Mouse (Mus musculus): ENCODE data around the gene Dnal1. TPM values are rescaled to one million over a fixed set of nuclear protein-coding genes. Genes with fewer than 3 reads are reported as not detected.

Dnal1 gene
- polyA plus RNA-seq, 1 experiment from 2014 or later, result 2.4 TPM

DNA sequence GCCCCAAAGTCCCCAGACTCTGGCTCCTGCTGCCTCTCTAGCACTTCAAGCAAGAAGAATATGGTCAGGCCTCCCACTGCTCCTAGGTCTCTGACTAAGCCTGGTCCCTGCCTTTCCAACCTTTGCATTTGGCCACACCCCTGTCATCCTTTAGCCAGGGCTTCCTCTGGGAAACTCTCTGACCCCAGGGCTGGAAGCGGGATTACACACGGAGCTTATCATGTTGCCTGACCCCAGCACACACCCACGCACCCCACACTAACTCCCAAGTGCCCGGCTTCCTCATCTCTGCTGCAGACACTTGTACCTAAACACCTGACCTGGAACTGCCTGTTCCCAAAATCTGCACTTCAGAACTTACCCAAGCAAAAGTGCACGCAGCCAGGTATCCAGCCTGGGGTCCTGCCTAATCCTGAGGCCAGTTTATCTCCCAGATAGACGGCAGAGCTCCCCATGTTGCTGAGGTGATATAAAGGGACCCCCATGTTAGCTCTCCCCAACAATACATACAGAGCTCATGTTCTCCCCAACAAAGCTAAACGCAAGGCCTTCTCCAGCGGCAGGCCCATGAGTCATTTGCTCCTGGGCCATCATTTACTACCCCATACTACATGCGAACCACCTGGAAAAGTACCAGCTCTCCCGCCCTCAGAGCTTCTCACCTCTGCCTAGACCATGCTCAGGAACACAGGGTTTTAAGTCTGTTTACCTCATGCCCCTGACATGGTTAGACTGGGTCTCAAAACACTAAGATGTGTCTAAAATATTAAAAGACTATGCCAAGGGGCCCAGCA, 64.7 kb downstream of the Dnal1 start:
- no peak for ATAC-seq (ENCODE audit: insufficient number of reproducible peaks, insufficient read depth, low FRiP score, low read depth)
- H3K4me3 ChIP-seq (ENCODE audit: control insufficient read depth in 1 of 2, insufficient read depth in 1 of 2, low read depth in 1 of 2, low read length in 2 of 2), result no peak overlapping the region
- no peak overlapping the region for H3K27ac ChIP-seq (replicated peaks in 1 of 2; ENCODE audit: control insufficient read depth in 1 of 2, insufficient read depth in 1 of 2, low read depth in 2 of 2, low read length in 2 of 2)
- H3K4me1 ChIP-seq (ENCODE audit: control insufficient read depth in 2 of 2, insufficient read depth in 2 of 2, low read length in 2 of 2), result peaks cover 66 to 83% of the 10 kb centered on the region in 2 experiments
- no peaks in the 10 kb centered on the region for H3K9me3 ChIP-seq (ENCODE audit: control insufficient read depth, low read length)
- H3K4me2 ChIP-seq (ENCODE audit: low read length), result no peak overlapping the region
- WGBS, result 49% methylated on average over 10 of the region's 10 CpGs
- 0 out of 2 replicates have a peak overlapping the region, but pooled peaks have one; percentile 16 for H3K9ac ChIP-seq (ENCODE audit: low read length)
- H3K27me3 ChIP-seq (ENCODE audit: control insufficient read depth, insufficient read depth, low read length), result no peaks in the 10 kb centered on the region
- peaks cover 2% of the 10 kb centered on the region for H3K36me3 ChIP-seq (ENCODE audit: control insufficient read depth, insufficient read depth, low read length)

DNA sequence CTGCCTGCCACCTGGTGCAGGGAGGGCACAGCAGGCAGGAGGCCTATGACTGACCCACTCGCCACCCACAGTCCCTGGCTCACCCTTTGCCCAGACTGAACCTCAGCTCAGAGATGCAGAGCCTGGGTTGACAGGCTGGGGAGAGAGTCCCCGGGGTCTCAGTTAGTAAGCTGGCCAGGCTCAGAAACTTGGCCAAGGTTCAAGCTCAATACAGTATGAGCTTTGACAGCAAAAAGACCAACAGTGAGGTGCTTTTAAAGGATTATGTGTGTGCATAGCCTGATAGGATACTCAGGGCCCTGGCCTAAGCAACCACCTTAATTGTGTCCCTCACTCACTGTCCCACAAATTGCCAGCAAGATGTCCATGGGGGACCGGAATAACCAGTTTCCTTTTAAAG, 65.9 kb downstream of the Dnal1 start:
- 0 out of 2 replicates have a peak overlapping the region, but pooled peaks have one; percentile 8 for H3K4me2 ChIP-seq (ENCODE audit: low read length)
- peaks cover 57 to 75% of the 10 kb centered on the region in 2 experiments for H3K4me1 ChIP-seq (ENCODE audit: control insufficient read depth in 2 of 2, insufficient read depth in 2 of 2, low read length in 2 of 2)
- peak overlapping the region; percentile 50 to 75 for H3K27ac ChIP-seq (replicated peaks in 1 of 2; ENCODE audit: control insufficient read depth in 1 of 2, insufficient read depth in 1 of 2, low read depth in 2 of 2, low read length in 2 of 2)
- no peaks in the 10 kb centered on the region for H3K36me3 ChIP-seq (ENCODE audit: control insufficient read depth, insufficient read depth, low read length)
- no peak for ATAC-seq (ENCODE audit: insufficient number of reproducible peaks, insufficient read depth, low FRiP score, low read depth)
- no peak overlapping the region for H3K4me3 ChIP-seq (ENCODE audit: control insufficient read depth in 1 of 2, insufficient read depth in 1 of 2, low read depth in 1 of 2, low read length in 2 of 2)
- H3K27me3 ChIP-seq (ENCODE audit: control insufficient read depth, insufficient read depth, low read length), result no peaks in the 10 kb centered on the region
- H3K9me3 ChIP-seq (ENCODE audit: control insufficient read depth, low read length), result no peaks in the 10 kb centered on the region
- H3K9ac ChIP-seq (ENCODE audit: low read length), result peak overlapping the region; percentile 36; the same call in 1 of the 2 replicates
- WGBS, result 53% methylated on average over 3 of the region's 3 CpGs

DNA sequence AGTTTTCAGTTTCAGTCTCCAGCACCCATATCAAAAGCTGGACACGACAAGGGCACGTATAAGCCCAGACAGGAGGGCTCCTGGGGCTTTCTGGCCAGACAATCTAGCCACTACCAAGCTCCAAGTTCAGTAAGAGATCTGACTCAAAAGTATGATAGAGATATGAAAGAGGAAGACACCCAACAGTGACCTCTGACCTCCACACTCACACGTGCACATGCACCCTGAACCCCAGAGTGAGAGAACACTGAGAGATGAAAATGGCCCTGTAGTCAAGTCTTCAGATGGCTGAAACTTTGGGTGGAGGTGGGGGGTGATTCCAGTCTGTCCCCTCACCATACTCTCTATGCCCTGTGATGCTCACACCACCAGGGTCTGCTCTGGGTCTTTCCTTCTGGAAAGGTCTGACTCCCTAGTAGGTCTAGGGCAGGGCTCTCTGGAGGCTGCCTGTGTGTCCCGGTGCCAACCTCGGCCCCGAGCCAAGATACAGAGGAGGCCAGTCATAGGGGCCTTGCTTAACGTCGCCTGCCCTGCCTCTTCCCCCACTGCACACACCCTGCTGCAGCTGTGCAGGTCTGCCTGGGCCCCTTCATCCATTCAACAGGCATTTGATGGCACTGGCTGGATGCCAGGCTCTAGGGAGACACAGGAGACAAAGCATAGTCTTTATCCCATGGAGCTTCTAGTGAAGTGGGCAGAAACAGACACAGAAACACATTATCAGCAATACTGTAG, 66.7 kb downstream of the Dnal1 start:
- H3K36me3 ChIP-seq (ENCODE audit: control insufficient read depth, insufficient read depth, low read length), result no peaks in the 10 kb centered on the region
- peak overlapping the region; percentile 36; the same call in 1 of the 2 replicates for H3K9ac ChIP-seq (ENCODE audit: low read length)
- peak overlapping the region; percentile 46 for H3K4me2 ChIP-seq (ENCODE audit: low read length)
- H3K27ac ChIP-seq (replicated peaks in 1 of 2; ENCODE audit: control insufficient read depth in 1 of 2, insufficient read depth in 1 of 2, low read depth in 2 of 2, low read length in 2 of 2), result peak overlapping the region; percentile 50 to 75
- ATAC-seq (ENCODE audit: insufficient number of reproducible peaks, insufficient read depth, low FRiP score, low read depth), result peak; percentile 85
- no peaks in the 10 kb centered on the region for H3K9me3 ChIP-seq (ENCODE audit: control insufficient read depth, low read length)
- peaks cover 59 to 77% of the 10 kb centered on the region in 2 experiments for H3K4me1 ChIP-seq (ENCODE audit: control insufficient read depth in 2 of 2, insufficient read depth in 2 of 2, low read length in 2 of 2)
- no peaks in the 10 kb centered on the region for H3K27me3 ChIP-seq (ENCODE audit: control insufficient read depth, insufficient read depth, low read length)
- 13% methylated on average over 8 of the region's 8 CpGs for whole genome bisulfite sequencing
- H3K4me3 ChIP-seq (ENCODE audit: control insufficient read depth in 1 of 2, insufficient read depth in 1 of 2, low read depth in 1 of 2, low read length in 2 of 2), result no peak overlapping the region

DNA sequence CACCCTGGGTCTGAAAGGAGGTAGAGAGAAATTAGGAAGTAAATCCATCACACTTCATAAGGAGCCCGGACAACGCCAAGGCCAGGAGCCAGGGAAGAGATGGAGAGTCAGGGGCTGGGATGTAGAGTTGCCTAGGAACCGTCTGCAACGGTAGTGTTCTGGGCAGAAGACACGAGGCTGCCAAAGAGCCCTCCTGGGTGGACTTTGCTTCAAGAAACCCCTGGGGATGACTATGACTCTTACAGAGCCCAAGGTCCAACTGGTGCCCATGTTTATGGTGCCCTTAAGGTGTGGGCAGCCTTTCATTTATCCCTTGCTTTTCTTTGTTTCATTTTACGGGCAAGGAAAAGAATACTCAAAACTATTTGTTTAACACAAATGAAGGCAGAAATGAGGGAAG, 67.8 kb downstream of the Dnal1 start:
- WGBS, result 79% methylated on average over 6 of the region's 6 CpGs
- 0 out of 2 replicates have a peak overlapping the region, but pooled peaks have one; percentile 46 for H3K4me2 ChIP-seq (ENCODE audit: low read length)
- H3K9ac ChIP-seq (ENCODE audit: low read length), result no peak overlapping the region
- no peaks in the 10 kb centered on the region for H3K9me3 ChIP-seq (ENCODE audit: control insufficient read depth, low read length)
- H3K27ac ChIP-seq (replicated peaks in 1 of 2; ENCODE audit: control insufficient read depth in 1 of 2, insufficient read depth in 1 of 2, low read depth in 2 of 2, low read length in 2 of 2), result peak overlapping the region in 1 of 2 experiments; percentile 75; a peak in 2 of 4 replicates
- H3K36me3 ChIP-seq (ENCODE audit: control insufficient read depth, insufficient read depth, low read length), result no peaks in the 10 kb centered on the region
- peaks cover 60 to 76% of the 10 kb centered on the region in 2 experiments for H3K4me1 ChIP-seq (ENCODE audit: control insufficient read depth in 2 of 2, insufficient read depth in 2 of 2, low read length in 2 of 2)
- no peak for ATAC-seq (ENCODE audit: insufficient number of reproducible peaks, insufficient read depth, low FRiP score, low read depth)
- H3K27me3 ChIP-seq (ENCODE audit: control insufficient read depth, insufficient read depth, low read length), result no peaks in the 10 kb centered on the region
- H3K4me3 ChIP-seq (ENCODE audit: control insufficient read depth in 1 of 2, insufficient read depth in 1 of 2, low read depth in 1 of 2, low read length in 2 of 2), result no peak overlapping the region

DNA sequence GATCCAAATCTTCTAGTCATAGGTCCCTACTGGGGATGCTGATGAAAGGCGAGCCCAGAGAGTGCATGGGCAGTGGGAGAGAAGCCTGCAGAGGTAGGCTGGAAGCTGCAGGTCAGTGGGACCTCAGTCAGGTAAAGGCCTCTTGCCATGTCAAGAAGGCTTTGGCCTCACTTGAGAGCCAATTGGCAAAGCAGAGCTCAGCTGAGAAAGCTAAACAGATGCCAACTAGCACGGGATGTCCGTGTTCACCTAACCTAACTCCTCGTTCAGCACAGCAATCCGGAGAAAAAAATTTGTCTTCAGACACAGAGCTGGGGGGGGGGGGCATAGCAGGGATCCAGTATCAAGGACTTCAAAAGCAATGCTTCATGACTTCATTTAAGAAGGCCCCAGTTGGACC, 70.8 kb downstream of the Dnal1 start:
- Histone ChIP-seq H3K27ac (replicated peaks in 1 of 2; ENCODE audit: control insufficient read depth in 1 of 2, insufficient read depth in 1 of 2, low read depth in 2 of 2, low read length in 2 of 2) (no peak overlapping the region), H3K4me1 (ENCODE audit: control insufficient read depth in 2 of 2, insufficient read depth in 2 of 2, low read length in 2 of 2) (peaks cover 66 to 77% of the 10 kb centered on the region in 2 experiments), H3K4me2 (ENCODE audit: low read length) (no peak overlapping the region), H3K27me3 (ENCODE audit: control insufficient read depth, insufficient read depth, low read length) (no peaks in the 10 kb centered on the region), H3K4me3 (ENCODE audit: control insufficient read depth in 1 of 2, insufficient read depth in 1 of 2, low read depth in 1 of 2, low read length in 2 of 2) (no peak overlapping the region), H3K9ac (ENCODE audit: low read length) (no peak overlapping the region), H3K9me3 (ENCODE audit: control insufficient read depth, low read length) (no peaks in the 10 kb centered on the region), H3K36me3 (ENCODE audit: control insufficient read depth, insufficient read depth, low read length) (no peaks in the 10 kb centered on the region)
- 62% methylated on average over 5 of the region's 5 CpGs for WGBS
- ATAC-seq (ENCODE audit: insufficient number of reproducible peaks, insufficient read depth, low FRiP score, low read depth), result no peak

DNA sequence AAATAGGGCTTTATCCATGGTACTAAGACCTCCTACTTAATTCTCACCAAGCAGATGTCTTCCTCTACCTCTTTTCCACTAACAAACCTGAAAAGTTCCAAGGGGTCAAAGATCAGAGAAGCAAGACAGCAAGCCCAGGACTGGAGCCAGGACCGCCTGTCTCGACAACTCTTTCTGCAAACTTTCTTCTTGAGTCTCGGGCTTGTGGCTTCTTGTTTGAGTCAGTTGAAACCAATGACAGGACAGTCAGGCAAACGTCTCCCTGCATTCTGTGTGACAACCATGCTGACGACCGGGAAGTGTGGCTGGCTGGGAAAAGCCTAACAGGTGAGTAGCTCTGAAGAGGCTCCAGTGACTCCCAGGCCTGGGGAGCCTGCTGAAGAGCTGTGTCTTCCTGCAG, 71.4 kb downstream of the Dnal1 start:
- Histone ChIP-seq H3K4me2 (ENCODE audit: low read length) (no peak overlapping the region), H3K9me3 (ENCODE audit: control insufficient read depth, low read length) (no peaks in the 10 kb centered on the region), H3K36me3 (ENCODE audit: control insufficient read depth, insufficient read depth, low read length) (no peaks in the 10 kb centered on the region), H3K9ac (ENCODE audit: low read length) (no peak overlapping the region), H3K27me3 (ENCODE audit: control insufficient read depth, insufficient read depth, low read length) (no peaks in the 10 kb centered on the region), H3K4me1 (ENCODE audit: control insufficient read depth in 2 of 2, insufficient read depth in 2 of 2, low read length in 2 of 2) (peaks cover 65 to 77% of the 10 kb centered on the region in 2 experiments), H3K27ac (replicated peaks in 1 of 2; ENCODE audit: control insufficient read depth in 1 of 2, insufficient read depth in 1 of 2, low read depth in 2 of 2, low read length in 2 of 2) (0 out of 4 replicates have a peak overlapping the region, but pooled peaks of 1 of the 2 experiments have one; percentile 4), H3K4me3 (ENCODE audit: control insufficient read depth in 1 of 2, insufficient read depth in 1 of 2, low read depth in 1 of 2, low read length in 2 of 2) (no peak overlapping the region)
- WGBS, result 46% methylated on average over 6 of the region's 6 CpGs
- ATAC-seq (ENCODE audit: insufficient number of reproducible peaks, insufficient read depth, low FRiP score, low read depth), result no peak

DNA sequence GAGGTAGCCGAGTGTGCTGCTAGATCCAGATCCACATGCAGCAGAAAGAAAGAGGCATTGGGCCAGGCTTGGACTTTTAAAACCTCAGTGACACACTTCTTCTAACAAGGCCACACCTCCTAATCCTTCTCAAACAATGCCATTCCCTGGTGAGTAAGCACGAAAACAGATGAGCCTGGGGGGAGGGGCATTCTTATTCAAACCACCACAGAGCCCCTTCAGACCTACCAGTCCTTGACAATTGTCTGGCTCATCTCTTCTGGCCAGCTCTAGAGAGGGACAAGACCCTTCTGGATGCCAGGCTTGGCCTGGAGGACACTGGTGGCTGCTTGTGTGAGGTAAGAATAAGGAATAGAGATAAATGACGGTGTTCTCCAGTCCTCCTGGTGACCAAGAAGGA, 72.4 kb downstream of the Dnal1 start:
- Histone ChIP-seq H3K27ac (replicated peaks in 1 of 2; ENCODE audit: control insufficient read depth in 1 of 2, insufficient read depth in 1 of 2, low read depth in 2 of 2, low read length in 2 of 2) (peak overlapping the region; percentile 65 to 69), H3K4me2 (ENCODE audit: low read length) (peak overlapping the region; percentile 3; the same call in 1 of the 2 replicates)
- no peak for ATAC-seq (ENCODE audit: insufficient number of reproducible peaks, insufficient read depth, low FRiP score, low read depth)

More for the DNA sequence above, 72.4 kb downstream of the Dnal1 start:
- WGBS, result 80% methylated on average over 3 of the region's 3 CpGs
- H3K4me1 ChIP-seq (ENCODE audit: control insufficient read depth in 2 of 2, insufficient read depth in 2 of 2, low read length in 2 of 2), result peaks cover 63 to 77% of the 10 kb centered on the region in 2 experiments
- 0 out of 2 replicates have a peak overlapping the region, but pooled peaks have one; percentile 6 for H3K9ac ChIP-seq (ENCODE audit: low read length)
- no peaks in the 10 kb centered on the region for H3K27me3 ChIP-seq (ENCODE audit: control insufficient read depth, insufficient read depth, low read length)
- H3K9me3 ChIP-seq (ENCODE audit: control insufficient read depth, low read length), result no peaks in the 10 kb centered on the region
- H3K4me3 ChIP-seq (ENCODE audit: control insufficient read depth in 1 of 2, insufficient read depth in 1 of 2, low read depth in 1 of 2, low read length in 2 of 2), result no peak overlapping the region
- no peaks in the 10 kb centered on the region for H3K36me3 ChIP-seq (ENCODE audit: control insufficient read depth, insufficient read depth, low read length)
